ENCODE assay signal across 9 mouse cellular contexts in genomic region chr2:33542696-33543428, GRCm38 (mm10).
DNase-seq lines count a peak whose midpoint lies in the region; ATAC-seq and TF ChIP-seq lines count a peak whose summit lies in the region.
"Had no signal": no experiment of that assay in that cellular context is flagged by ENCODE, and none has a peak within 500 bp of the region (broad histone marks: within the 10 kb centered on the region; RNA-seq: fewer than 3 reads in every experiment).

No protein-coding gene starts in this region.

- H3K9me3 ChIP-seq in limb, embryonic 14.5 days (ENCODE audit: control insufficient read depth, low read length), result no peaks in the 10 kb centered on the region
- H3K9me3 ChIP-seq: liver, embryonic 15.5 days had no signal

- no peak overlapping the region for H3K4me3 ChIP-seq in limb, embryonic 14.5 days (replicated peaks; ENCODE audit: low read length)
- H3K4me3 ChIP-seq in olfactory bulb, adult 2 months (ENCODE audit: insufficient read depth, low read depth, low read length), result peak overlapping the region; percentile 18

- peaks cover 35% of the 10 kb centered on the region for H3K27me3 ChIP-seq in limb, embryonic 14.5 days (ENCODE audit: control insufficient read depth, insufficient read depth, low read length)

- TF ChIP-seq CTCF in olfactory bulb, adult 2 months (IDR thresholded peaks at IDR 0.05; ENCODE audit: insufficient read depth, low read depth, low read length), result no peak

- H3K36me3 ChIP-seq in limb, embryonic 14.5 days (ENCODE audit: control insufficient read depth, insufficient read depth, low read length), result no peaks in the 10 kb centered on the region
- H3K36me3 ChIP-seq: liver, embryonic 15.5 days had no signal

- H3K9ac ChIP-seq in limb, embryonic 14.5 days (ENCODE audit: low read depth, low read length, severe bottlenecking), result no peak overlapping the region
- H3K9ac ChIP-seq: liver, embryonic 15.5 days had no signal

- TF ChIP-seq POLR2A in limb, embryonic 14.5 days (IDR thresholded peaks at IDR 0.05; ENCODE audit: borderline replicate concordance, extremely low read depth, insufficient read depth, insufficient read length), result no peak
- TF ChIP-seq POLR2A in olfactory bulb, adult 2 months (IDR thresholded peaks at IDR 0.05; ENCODE audit: insufficient read depth, low read depth, low read length), result no peak

- 4% methylated on average over 11 of the region's 11 CpGs for WGBS in limb, embryonic 14.5 days
- under 1% methylated on average over 11 of the region's 11 CpGs for WGBS in olfactory bulb, adult 2 months

- H3K4me1 ChIP-seq in limb, embryonic 14.5 days (ENCODE audit: control insufficient read depth, insufficient read depth, low read length), result peaks cover 32% of the 10 kb centered on the region
- peaks cover 32% of the 10 kb centered on the region for H3K4me1 ChIP-seq in olfactory bulb, adult 2 months (ENCODE audit: control insufficient read depth, insufficient read depth, low read length)

- no peak overlapping the region for H3K4me2 ChIP-seq in limb, embryonic 14.5 days (replicated peaks; ENCODE audit: low read depth, low read length, severe bottlenecking)

- DNase-seq in MN1 (ENCODE audit: low spot score), result peak; percentile 38
- DNase-seq in cerebellum, postnatal 10 days, result peak; percentile 83 to 86
- DNase-seq in frontal cortex, postnatal 36 days (ENCODE audit: low spot score in 2 of 2), result peak; percentile 78 to 89
- DNase-seq in kidney, postnatal 10 days, result peak; percentile 80
- DNase-seq in limb, embryonic 14.5 days (ENCODE audit: low spot score), result peak; percentile 84
- DNase-seq in spleen, adult 12 weeks (ENCODE audit: low spot score), result no peak

- no peak overlapping the region for H3K27ac ChIP-seq in limb, embryonic 14.5 days (replicated peaks; ENCODE audit: low read depth, low read length)
- H3K27ac ChIP-seq in olfactory bulb, adult 2 months (ENCODE audit: insufficient read depth, low read depth, low read length), result peak overlapping the region; percentile 89
- H3K27ac ChIP-seq: liver, embryonic 15.5 days had no signal

- peak; percentile 6 for ATAC-seq in CD4-positive, CD25-positive, alpha-beta regulatory T cell, adult 4 months
- ATAC-seq in limb, embryonic 14.5 days (ENCODE audit: low FRiP score, low read depth), result no peak
